Mouse (Mus musculus): Measurements from ENCODE around the gene Sirpa.

The Sirpa gene

GRCm38 (mm10) chr2:129633077-129633732 is 40.6 kb downstream of the Sirpa start:
- peak; percentile 12 for DNase-seq (ENCODE audit: low read depth, low spot score)

GRCm38 (mm10) chr2:129633982-129634381 is 41.3 kb downstream of the Sirpa start:
- no peak for DNase-seq (ENCODE audit: low read depth, low spot score)

- no peak for DNase-seq (ENCODE audit: low read depth, low spot score)
These were observed 60.0 kb downstream of the Sirpa start for GRCm38 (mm10) chr2:129652616-129653015.

GRCm38 (mm10) chr2:129653632-129654031 is 61.0 kb downstream of the Sirpa start:
- DNase-seq (ENCODE audit: low read depth, low spot score), result no peak

GRCm38 (mm10) chr2:129654233-129654950 is 61.8 kb downstream of the Sirpa start:
- no peak for DNase-seq (ENCODE audit: low read depth, low spot score)

- DNase-seq (ENCODE audit: low read depth, low spot score), result no peak
These were observed 62.4 kb downstream of the Sirpa start for GRCm38 (mm10) chr2:129655033-129655432.

GRCm38 (mm10) chr2:129658796-129659195 is 66.2 kb downstream of the Sirpa start:
- DNase-seq (ENCODE audit: low read depth, low spot score), result no peak

- peak; percentile 23 for DNase-seq (ENCODE audit: low read depth, low spot score)
These were observed 67.4 kb downstream of the Sirpa start for GRCm38 (mm10) chr2:129660020-129660419.

GRCm38 (mm10) chr2:129662484-129662883 is 69.8 kb downstream of the Sirpa start:
- no peak for DNase-seq (ENCODE audit: low read depth, low spot score)

GRCm38 (mm10) chr2:129671911-129672310 is 79.3 kb downstream of the Sirpa start:
- DNase-seq (ENCODE audit: low read depth, low spot score), result no peak

- DNase-seq (ENCODE audit: low read depth, low spot score), result peak; percentile 91
These were observed 82.5 kb downstream of the Sirpa start for GRCm38 (mm10) chr2:129674935-129675634.

GRCm38 (mm10) chr2:129677664-129678063 is 85.0 kb downstream of the Sirpa start:
- DNase-seq (ENCODE audit: low read depth, low spot score), result peak; percentile 30

GRCm38 (mm10) chr2:129679066-129679465 is 86.4 kb downstream of the Sirpa start:
- no peak for DNase-seq (ENCODE audit: low read depth, low spot score)

- no peak for DNase-seq (ENCODE audit: low read depth, low spot score)
These were observed 87.6 kb downstream of the Sirpa start for GRCm38 (mm10) chr2:129680236-129680635.

All from ZHBTc4 (cell line).